Mouse (Mus musculus): ENCODE measurements around the gene Hc.

The Hc gene

GRCm38 (mm10) chr2:34973087-34973486, 88.2 kb downstream of the Hc start:
- no peak for DNase-seq

GRCm38 (mm10) chr2:34971080-34971888, 90.0 kb downstream of the Hc start:
- no peak for DNase-seq

GRCm38 (mm10) chr2:34970092-34970750, 91.0 kb downstream of the Hc start:
- peak; percentile 76 to 79 for DNase-seq

- DNase-seq, result no peak
Measured at GRCm38 (mm10) chr2:34969166-34969565, 92.1 kb downstream of the Hc start.

- no peak for DNase-seq
Measured at GRCm38 (mm10) chr2:34966243-34966934, 94.8 kb downstream of the Hc start.

GRCm38 (mm10) chr2:34965806-34966205, 95.4 kb downstream of the Hc start:
- no peak for DNase-seq

GRCm38 (mm10) chr2:34965293-34965692, 95.9 kb downstream of the Hc start:
- peak; percentile 79 to 84 for DNase-seq

GRCm38 (mm10) chr2:34964651-34965050, 96.6 kb downstream of the Hc start:
- DNase-seq, result no peak

GRCm38 (mm10) chr2:34964230-34964629, 97.0 kb downstream of the Hc start:
- no peak for DNase-seq

GRCm38 (mm10) chr2:34963371-34963956, 97.8 kb downstream of the Hc start:
- peak; percentile 85 to 88 for DNase-seq

GRCm38 (mm10) chr2:34962893-34963292, 98.3 kb downstream of the Hc start:
- DNase-seq, result peak; percentile 76 to 78

GRCm38 (mm10) chr2:34962211-34962610, 99.0 kb downstream of the Hc start:
- DNase-seq, result peak in 1 of 2 experiments; percentile 32

GRCm38 (mm10) chr2:34961481-34962036, 99.7 kb downstream of the Hc start, which contains the start of gene Traf1:
Gene Traf1 (minus strand): TSS chr2:34961772.
- DNase-seq, result peak; percentile 68 to 69

- DNase-seq, result no peak
Measured at GRCm38 (mm10) chr2:34960966-34961365, 100.3 kb downstream of the Hc start.

- no peak for DNase-seq
Measured at GRCm38 (mm10) chr2:34960466-34960865, 100.8 kb downstream of the Hc start.

GRCm38 (mm10) chr2:34958582-34958981, 102.7 kb downstream of the Hc start:
- DNase-seq, result peak; percentile 40 to 46

GRCm38 (mm10) chr2:34958036-34958435, 103.2 kb downstream of the Hc start:
- DNase-seq, result peak; percentile 60 to 74

GRCm38 (mm10) chr2:34957405-34957804, 103.8 kb downstream of the Hc start:
- DNase-seq, result no peak

GRCm38 (mm10) chr2:34956941-34957340, 104.3 kb downstream of the Hc start:
- DNase-seq, result no peak

- DNase-seq, result no peak
Measured at GRCm38 (mm10) chr2:34954344-34954743, 106.9 kb downstream of the Hc start.

GRCm38 (mm10) chr2:34953547-34954116, 107.6 kb downstream of the Hc start:
- DNase-seq, result no peak

- peak in 1 of 2 experiments; percentile 37 for DNase-seq
Measured at GRCm38 (mm10) chr2:34953018-34953417, 108.2 kb downstream of the Hc start.

Data from B cell, adult 2 months (primary cell).